Mouse (Mus musculus): ENCODE data around the gene Adig. TPM values are rescaled to one million over a fixed set of nuclear protein-coding genes. Genes with fewer than 3 reads are reported as not detected.

The Adig gene
- polyA plus RNA-seq, 1 experiment, result 0.43 TPM

- Histone ChIP-seq H3K27ac (ENCODE audit: insufficient read depth, low read length) (no peak overlapping the region), H3K4me3 (replicated peaks; ENCODE audit: insufficient read depth, low read depth, low read length) (no peak overlapping the region), H3K27me3 (ENCODE audit: control insufficient read depth, insufficient read depth, low read length) (no peaks in the 10 kb centered on the region), H3K4me1 (ENCODE audit: control insufficient read depth, insufficient read depth, low read length) (peaks cover 5% of the 10 kb centered on the region; the same call in 1 of the 2 replicates)
- TF ChIP-seq CTCF (IDR thresholded peaks at IDR 0.05; ENCODE audit: borderline replicate concordance, insufficient read depth, low read depth, low read length) (no peak), POLR2A (IDR thresholded peaks at IDR 0.05; ENCODE audit: borderline replicate concordance, insufficient read depth, low read length) (no peak)
- DNase-seq, result no peak
- 78% methylated on average over 6 of the region's 6 CpGs for WGBS
Observed at GRCm38 (mm10) chr2:158519800-158520199, 17.4 kb downstream of the Adig start.

GRCm38 (mm10) chr2:158523060-158523459 is 20.6 kb downstream of the Adig start:
- Histone ChIP-seq H3K4me1 (ENCODE audit: control insufficient read depth, insufficient read depth, low read length) (peaks cover 5% of the 10 kb centered on the region; the same call in 1 of the 2 replicates), H3K27me3 (ENCODE audit: control insufficient read depth, insufficient read depth, low read length) (no peaks in the 10 kb centered on the region), H3K4me3 (replicated peaks; ENCODE audit: insufficient read depth, low read depth, low read length) (no peak overlapping the region)

GRCm38 (mm10) chr2:158524129-158524860 is 21.9 kb downstream of the Adig start:
- Histone ChIP-seq H3K27me3 (ENCODE audit: control insufficient read depth, insufficient read depth, low read length) (no peaks in the 10 kb centered on the region), H3K4me1 (ENCODE audit: control insufficient read depth, insufficient read depth, low read length) (peaks cover 5% of the 10 kb centered on the region; the same call in 1 of the 2 replicates), H3K27ac (ENCODE audit: insufficient read depth, low read length) (no peak overlapping the region), H3K4me3 (replicated peaks; ENCODE audit: insufficient read depth, low read depth, low read length) (no peak overlapping the region)
- no peak for DNase-seq
- WGBS, result 12% methylated on average over 16 of the region's 16 CpGs
- TF ChIP-seq CTCF (IDR thresholded peaks at IDR 0.05; ENCODE audit: borderline replicate concordance, insufficient read depth, low read depth, low read length) (no peak), POLR2A (IDR thresholded peaks at IDR 0.05; ENCODE audit: borderline replicate concordance, insufficient read depth, low read length) (no peak)

More at GRCm38 (mm10) chr2:158523060-158523459, 20.6 kb downstream of the Adig start:
- WGBS, result 52% methylated on average over 8 of the region's 8 CpGs
- DNase-seq, result no peak
- no peak overlapping the region for H3K27ac ChIP-seq (ENCODE audit: insufficient read depth, low read length)
- no peak for TF ChIP-seq CTCF (IDR thresholded peaks at IDR 0.05; ENCODE audit: borderline replicate concordance, insufficient read depth, low read depth, low read length)
- TF ChIP-seq POLR2A (IDR thresholded peaks at IDR 0.05; ENCODE audit: borderline replicate concordance, insufficient read depth, low read length), result no peak

GRCm38 (mm10) chr2:158534090-158534489 is 31.7 kb downstream of the Adig start:
- TF ChIP-seq POLR2A (IDR thresholded peaks at IDR 0.05; ENCODE audit: borderline replicate concordance, insufficient read depth, low read length) (no peak), CTCF (IDR thresholded peaks at IDR 0.05; ENCODE audit: borderline replicate concordance, insufficient read depth, low read depth, low read length) (peak; percentile 72)
- Histone ChIP-seq H3K4me3 (replicated peaks; ENCODE audit: insufficient read depth, low read depth, low read length) (no peak overlapping the region), H3K27ac (ENCODE audit: insufficient read depth, low read length) (no peak overlapping the region), H3K27me3 (ENCODE audit: control insufficient read depth, insufficient read depth, low read length) (no peaks in the 10 kb centered on the region), H3K4me1 (ENCODE audit: control insufficient read depth, insufficient read depth, low read length) (no peaks in the 10 kb centered on the region)
- 4% methylated on average over 4 of the region's 4 CpGs for WGBS
- peak; percentile 30 to 46 for DNase-seq

- 78% methylated on average over 8 of the region's 8 CpGs for WGBS
Observed at GRCm38 (mm10) chr2:158534559-158534958, 32.1 kb downstream of the Adig start.

GRCm38 (mm10) chr2:158539433-158540305 is 37.3 kb downstream of the Adig start:
- no peak for DNase-seq
- no peak for TF ChIP-seq POLR2A (IDR thresholded peaks at IDR 0.05; ENCODE audit: borderline replicate concordance, insufficient read depth, low read length)
- TF ChIP-seq CTCF (IDR thresholded peaks at IDR 0.05; ENCODE audit: borderline replicate concordance, insufficient read depth, low read depth, low read length), result no peak
- no peaks in the 10 kb centered on the region for H3K27me3 ChIP-seq (ENCODE audit: control insufficient read depth, insufficient read depth, low read length)
- WGBS, result 54% methylated on average over 24 of the region's 24 CpGs
- H3K4me1 ChIP-seq (ENCODE audit: control insufficient read depth, insufficient read depth, low read length), result no peaks in the 10 kb centered on the region
- no peak overlapping the region for H3K27ac ChIP-seq (ENCODE audit: insufficient read depth, low read length)
- H3K4me3 ChIP-seq (replicated peaks; ENCODE audit: insufficient read depth, low read depth, low read length), result peak overlapping the region; percentile 17

More at GRCm38 (mm10) chr2:158534559-158534958, 32.1 kb downstream of the Adig start:
- Histone ChIP-seq H3K4me1 (ENCODE audit: control insufficient read depth, insufficient read depth, low read length) (no peaks in the 10 kb centered on the region), H3K27ac (ENCODE audit: insufficient read depth, low read length) (no peak overlapping the region), H3K27me3 (ENCODE audit: control insufficient read depth, insufficient read depth, low read length) (no peaks in the 10 kb centered on the region), H3K4me3 (replicated peaks; ENCODE audit: insufficient read depth, low read depth, low read length) (no peak overlapping the region)
- no peak for TF ChIP-seq POLR2A (IDR thresholded peaks at IDR 0.05; ENCODE audit: borderline replicate concordance, insufficient read depth, low read length)
- no peak for TF ChIP-seq CTCF (IDR thresholded peaks at IDR 0.05; ENCODE audit: borderline replicate concordance, insufficient read depth, low read depth, low read length)
- DNase-seq, result no peak

GRCm38 (mm10) chr2:158541286-158541685 is 38.9 kb downstream of the Adig start:
- Histone ChIP-seq H3K27me3 (ENCODE audit: control insufficient read depth, insufficient read depth, low read length) (no peaks in the 10 kb centered on the region), H3K27ac (ENCODE audit: insufficient read depth, low read length) (no peak overlapping the region), H3K4me1 (ENCODE audit: control insufficient read depth, insufficient read depth, low read length) (no peaks in the 10 kb centered on the region), H3K4me3 (replicated peaks; ENCODE audit: insufficient read depth, low read depth, low read length) (no peak overlapping the region)
- 25% methylated on average over 4 of the region's 4 CpGs for WGBS
- no peak for DNase-seq
- TF ChIP-seq POLR2A (IDR thresholded peaks at IDR 0.05; ENCODE audit: borderline replicate concordance, insufficient read depth, low read length), result no peak
- TF ChIP-seq CTCF (IDR thresholded peaks at IDR 0.05; ENCODE audit: borderline replicate concordance, insufficient read depth, low read depth, low read length), result no peak

Data from cerebellum, adult 2 months (tissue).